ENCODE assay signal across 17 mouse cellular contexts in genomic region chr14:120341912-120342311, GRCm38 (mm10).
DNase-seq lines count a peak whose midpoint lies in the region; ATAC-seq and TF ChIP-seq lines count a peak whose summit lies in the region.
"Had no signal": no experiment of that assay in that cellular context is flagged by ENCODE, and none has a peak within 500 bp of the region (broad histone marks: within the 10 kb centered on the region; RNA-seq: fewer than 3 reads in every experiment).

No protein-coding gene starts in this region.

- H3K4me2 ChIP-seq in hindbrain, embryonic 14.5 days (replicated peaks): no peak overlapping the region
- H3K4me2 ChIP-seq: forebrain, embryonic 12.5 days; neural tube, embryonic 12.5 days had no signal

- intact Hi-C loops in heart, postnatal 25 days (cut with DNase I): no loop called here

- H3K79me3 ChIP-seq in C2C12 (ENCODE audit: low read depth): peaks cover 90% of the 10 kb centered on the region

- 88% methylated on average over 6 of the region's 6 CpGs for WGBS in hindbrain, embryonic 14.5 days

- DNase-seq in heart, adult 9 months (ENCODE audit: low spot score in 2 of 2): peak; percentile 59 to 65
- no peak for DNase-seq in heart, postnatal 25 days (ENCODE audit: low spot score)
- no peak for DNase-seq in cerebellum, postnatal 10 days
- no peak for DNase-seq in hindbrain, embryonic 14.5 days (ENCODE audit: low spot score)
- DNase-seq: cerebellum, adult 2 months; gastrocnemius, postnatal 36 days; retina, postnatal 1 day had no signal

- TF ChIP-seq CTCF in C2C12 (IDR thresholded peaks at IDR 0.05; ENCODE audit: control insufficient read depth, insufficient read depth, insufficient read length): no peak

- H3K4me3 ChIP-seq in C2C12 (ENCODE audit: insufficient read depth, poor library complexity, severe bottlenecking): no peak overlapping the region
- H3K4me3 ChIP-seq in brown adipose tissue, adult 24 weeks (ENCODE audit: insufficient read depth, low read depth, low read length): no peak overlapping the region
- no peak overlapping the region for H3K4me3 ChIP-seq in hindbrain, embryonic 14.5 days (replicated peaks; ENCODE audit: low read length)
- H3K4me3 ChIP-seq: forebrain, embryonic 12.5 days; midbrain, embryonic 10.5 days; neural tube, embryonic 12.5 days had no signal

- H3K79me2 ChIP-seq in C2C12 (ENCODE audit: control insufficient read depth, insufficient read depth): peaks cover 98% of the 10 kb centered on the region

- peak overlapping the region; percentile 37 for H3K27ac ChIP-seq in brown adipose tissue, adult 24 weeks (replicated peaks; ENCODE audit: low read depth, low read length)
- H3K27ac ChIP-seq in hindbrain, embryonic 14.5 days: no peak overlapping the region
- H3K27ac ChIP-seq: forebrain, embryonic 12.5 days; kidney, postnatal 0 days; liver, embryonic 14.5 days; midbrain, embryonic 10.5 days; neural tube, embryonic 12.5 days had no signal

- no peak overlapping the region for H3K9ac ChIP-seq in hindbrain, embryonic 14.5 days
- H3K9ac ChIP-seq: forebrain, embryonic 12.5 days; liver, embryonic 14.5 days; neural tube, embryonic 12.5 days had no signal

- peak; percentile 84 for ATAC-seq in megakaryocyte, adult 5-6 weeks (ENCODE audit: poor library complexity, severe bottlenecking)
- no peak for ATAC-seq in hindbrain, embryonic 14.5 days (ENCODE audit: low FRiP score)
- no peak for ATAC-seq in frontal cortex, adult (ENCODE audit: low TSS enrichment)
- ATAC-seq: hindbrain, embryonic 16.5 days had no signal

- peaks cover 9% of the 10 kb centered on the region; the same call in 1 of the 2 replicates for H3K9me3 ChIP-seq in hindbrain, embryonic 14.5 days (ENCODE audit: control insufficient read depth, low read length)

- peaks cover 25% of the 10 kb centered on the region for H3K4me1 ChIP-seq in brown adipose tissue, adult 24 weeks (ENCODE audit: control insufficient read depth, insufficient read depth, insufficient read length, low read length)
- H3K4me1 ChIP-seq in hindbrain, embryonic 14.5 days (replicated peaks; ENCODE audit: control insufficient read depth, insufficient read depth, low read length): peaks cover 13% of the 10 kb centered on the region

- H3ac ChIP-seq in C2C12 (ENCODE audit: control insufficient read depth, insufficient read length, low read depth): no peak overlapping the region

- no peaks in the 10 kb centered on the region for H3K27me3 ChIP-seq in C2C12 (ENCODE audit: control insufficient read depth, insufficient read depth, insufficient read length)
- H3K27me3 ChIP-seq in hindbrain, embryonic 14.5 days (ENCODE audit: control insufficient read depth, insufficient read depth, low read length): no peaks in the 10 kb centered on the region
- H3K27me3 ChIP-seq: forebrain, embryonic 12.5 days; neural tube, embryonic 12.5 days had no signal

- H3K36me3 ChIP-seq in C2C12 (ENCODE audit: control insufficient read depth, insufficient read depth): peaks cover 75% of the 10 kb centered on the region
- no peaks in the 10 kb centered on the region for H3K36me3 ChIP-seq in hindbrain, embryonic 14.5 days (replicated peaks; ENCODE audit: control insufficient read depth, insufficient read depth)
- H3K36me3 ChIP-seq: neural tube, embryonic 12.5 days had no signal

TF ChIP-seq in C2C12, 6 proteins besides CTCF, POLR2A, EP300 and RAD21:
- TF ChIP-seq CEBPB (IDR thresholded peaks at IDR 0.05; ENCODE audit: low read depth) (peak; percentile 61), FOSL1 (IDR thresholded peaks at IDR 0.05; ENCODE audit: insufficient read depth, low read length, poor library complexity, severe bottlenecking) (no peak)
TF ChIP-seq in C2C12: peak in this region for 1.

Comparison
In these comparisons a context has a peak if more than half of its experiments do, and no peak if none do; other contexts are left out.
1. DNase-seq: peak in heart, adult 9 months (2 of 2); none in heart, postnatal 25 days (single experiment), cerebellum, postnatal 10 days (0 of 2) and hindbrain, embryonic 14.5 days (single experiment).